In genomic region chr12:51990629-51991028, GRCm38 (mm10) we compare ENCODE assay signal across 24 mouse cellular contexts. TPM values are rescaled to one million over a fixed set of nuclear protein-coding genes. Genes with fewer than 3 reads are reported as not detected.
"Had no signal": no experiment of that assay in that cellular context is flagged by ENCODE, and none has a peak within 500 bp of the region (broad histone marks: within the 10 kb centered on the region; RNA-seq: fewer than 3 reads in every experiment).

No protein-coding gene starts in this region.

- H3K27ac ChIP-seq: lung, embryonic 15.5 days; macrophage; midbrain, embryonic 12.5 days; neural tube, embryonic 12.5 days had no signal

- H3K4me1 ChIP-seq: lung, embryonic 15.5 days; midbrain, embryonic 12.5 days; neural tube, embryonic 12.5 days had no signal

- H3K9me3 ChIP-seq: lung, embryonic 15.5 days; megakaryocyte, embryonic 14.5 days; midbrain, embryonic 12.5 days; neural tube, embryonic 12.5 days had no signal

- ATAC-seq: liver, postnatal 0 days; lung, postnatal 0 days had no signal

- H3K9ac ChIP-seq: liver, postnatal 0 days; lung, embryonic 15.5 days; midbrain, embryonic 12.5 days; neural tube, embryonic 12.5 days had no signal

- DNase-seq: liver, postnatal 0 days; lung, adult 2 months; lung, postnatal 14 days; lung, postnatal 36 days; midbrain, embryonic 14.5 days; right cerebral cortex, postnatal 14 days; spleen, adult 18-20 months; thymus, adult 18-20 months; thymus, postnatal 14 days; thymus, postnatal 36 days had no signal

- H3K27me3 ChIP-seq: lung, embryonic 15.5 days; megakaryocyte, embryonic 14.5 days; midbrain, embryonic 12.5 days; neural tube, embryonic 12.5 days had no signal

- H3K4me2 ChIP-seq: lung, embryonic 15.5 days; midbrain, embryonic 12.5 days; neural tube, embryonic 12.5 days had no signal

- H3K4me3 ChIP-seq: lung, embryonic 15.5 days; megakaryocyte, embryonic 14.5 days; midbrain, embryonic 12.5 days; neural tube, embryonic 12.5 days had no signal

RNA-seq across cellular contexts. Expression of gene Gpr33, which starts 37.2 kb away (rescaled TPM):
- total RNA-seq: megakaryocyte progenitor cell, adult 5-6 weeks; midbrain, postnatal 0 days; monocyte, adult 5-6 weeks; neutrophil, adult 5-6 weeks had no signal
- polyA plus RNA-seq: liver, postnatal 0 days; lung, embryonic 15.5 days; lung, postnatal 0 days; macrophage; midbrain, embryonic 12.5 days; midbrain, embryonic 14.5 days; midbrain, postnatal 0 days; neural tube, embryonic 12.5 days; neural tube, embryonic 14.5 days; small intestine, adult 2 months; stomach, embryonic 14.5 days; stomach, embryonic 16.5 days had no signal
